Mouse (Mus musculus) adrenal gland, adult 8-10 months (tissue): ENCODE measurements at regions not wholly inside any gene's neighbourhood (a gene's known extent, or its start where the extent isn't known, plus 50 kb on each side); places are given as distances from the start of the nearest gene placed in this dataset.
"Not testable (repeated sequence)": the region's sequence is repeated elsewhere in the genome, so short reads cannot be mapped to it uniquely, and the experiment has no call there.

ENCODE experiments used
- DNase-seq: peaks from one replicate; pipeline ENCODE4 v3.0.0; 2022

- no peak for DNase-seq
These were observed 109.7 kb upstream of the Dlg1 start for GRCm38 (mm10) chr16:31553361-31554146.

GRCm38 (mm10) chr16:31560426-31560825 is 102.8 kb upstream of the Dlg1 start:
- no peak for DNase-seq

- no peak for DNase-seq
These were observed 98.3 kb upstream of the Dlg1 start for GRCm38 (mm10) chr16:31564926-31565325.

GRCm38 (mm10) chr16:31568316-31568715 is 94.9 kb upstream of the Dlg1 start:
- DNase-seq: no peak

- DNase-seq: no peak
These were observed 93.4 kb upstream of the Dlg1 start for GRCm38 (mm10) chr16:31569871-31570270.

GRCm38 (mm10) chr16:31570311-31571139 is 92.7 kb upstream of the Dlg1 start:
- peak; percentile 86 for DNase-seq

- DNase-seq: not testable (repeated sequence)
These were observed 89.4 kb upstream of the Dlg1 start for GRCm38 (mm10) chr16:31573833-31574232.

GRCm38 (mm10) chr16:31575646-31576045 is 87.6 kb upstream of the Dlg1 start:
- DNase-seq: not testable (repeated sequence)

GRCm38 (mm10) chr16:31576422-31576821 is 86.8 kb upstream of the Dlg1 start:
- no peak for DNase-seq

GRCm38 (mm10) chr16:31577347-31577746 is 85.9 kb upstream of the Dlg1 start:
- no peak for DNase-seq

- no peak for DNase-seq
These were observed 83.9 kb upstream of the Dlg1 start for GRCm38 (mm10) chr16:31579318-31579717.

GRCm38 (mm10) chr16:31580779-31581178 is 82.5 kb upstream of the Dlg1 start:
- no peak for DNase-seq

GRCm38 (mm10) chr16:31582885-31583284 is 80.4 kb upstream of the Dlg1 start:
- DNase-seq: no peak

- DNase-seq: no peak
These were observed 79.6 kb upstream of the Dlg1 start for GRCm38 (mm10) chr16:31583627-31584026.

GRCm38 (mm10) chr16:31584216-31584823 is 78.9 kb upstream of the Dlg1 start:
- no peak for DNase-seq

GRCm38 (mm10) chr16:31587036-31587435 is 76.2 kb upstream of the Dlg1 start:
- no peak for DNase-seq

- DNase-seq: no peak
These were observed 73.7 kb upstream of the Dlg1 start for GRCm38 (mm10) chr16:31589576-31589975.

- DNase-seq: no peak
These were observed 71.7 kb upstream of the Dlg1 start for GRCm38 (mm10) chr16:31591565-31591964.

GRCm38 (mm10) chr16:31592014-31592871 is 71.0 kb upstream of the Dlg1 start:
- DNase-seq: no peak

- peak; percentile 67 for DNase-seq
These were observed 70.1 kb upstream of the Dlg1 start for GRCm38 (mm10) chr16:31592973-31593683.

GRCm38 (mm10) chr16:31597965-31598364 is 65.3 kb upstream of the Dlg1 start:
- no peak for DNase-seq
